Mouse (Mus musculus) ovary, postnatal 10 days (tissue): ENCODE measurements at regions not wholly inside any gene's neighbourhood (a gene's known extent, or its start where the extent isn't known, plus 50 kb on each side); places are given as distances from the start of the nearest gene placed in this dataset.
"Not testable (repeated sequence)": the region's sequence is repeated elsewhere in the genome, so short reads cannot be mapped to it uniquely, and the experiment has no call there.

ENCODE experiments used
- DNase-seq: peaks from one replicate; pipeline ENCODE4 v3.0.0; 2022; ENCODE audit warnings: low spot score

DNA sequence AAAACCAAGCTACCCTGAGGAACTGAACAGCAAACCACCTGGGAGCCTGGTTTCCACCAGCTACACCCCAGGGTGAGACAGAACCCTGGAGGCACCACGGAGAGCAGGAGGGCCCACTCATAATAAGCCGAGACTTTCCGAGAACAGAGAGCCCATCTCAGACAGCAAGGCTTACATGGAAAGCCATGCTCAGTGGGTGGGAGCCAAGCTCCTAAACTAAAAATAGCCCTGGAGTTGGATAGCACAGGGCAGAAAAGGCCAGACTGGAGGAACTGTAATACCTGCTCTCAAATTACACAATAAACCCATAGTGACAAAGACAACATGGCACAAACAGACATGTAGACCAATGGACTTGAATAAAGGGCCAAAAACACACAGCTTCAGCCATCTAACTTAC is 69.9 kb downstream of the Fbxo4 start:
- no peak for DNase-seq

- DNase-seq = no peak
These were observed 70.7 kb downstream of the Fbxo4 start for GRCm38 (mm10) chr15:3908721-3909120.

DNA sequence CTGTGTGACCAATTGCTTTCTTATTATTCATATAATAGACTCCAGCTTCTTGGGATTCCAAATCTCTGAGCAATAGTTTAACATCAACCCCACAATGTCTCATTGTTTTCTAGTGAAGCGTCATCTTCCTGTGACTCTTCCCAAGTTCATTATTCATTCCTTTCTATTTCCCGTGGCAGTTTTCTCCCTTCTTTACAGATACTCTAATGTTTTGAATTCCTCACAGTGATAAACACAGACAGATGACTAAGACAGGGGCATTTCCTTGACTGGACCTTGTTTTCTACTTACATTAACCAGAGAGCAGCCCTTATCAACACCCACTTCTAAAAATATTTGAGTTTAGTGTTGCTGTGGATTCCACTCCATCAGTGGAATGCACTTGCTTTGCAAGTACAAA is 73.8 kb downstream of the Fbxo4 start:
- DNase-seq = no peak

GRCm38 (mm10) chr15:3878429-3878828 is 100.9 kb downstream of the Fbxo4 start:
- no peak for DNase-seq

DNA sequence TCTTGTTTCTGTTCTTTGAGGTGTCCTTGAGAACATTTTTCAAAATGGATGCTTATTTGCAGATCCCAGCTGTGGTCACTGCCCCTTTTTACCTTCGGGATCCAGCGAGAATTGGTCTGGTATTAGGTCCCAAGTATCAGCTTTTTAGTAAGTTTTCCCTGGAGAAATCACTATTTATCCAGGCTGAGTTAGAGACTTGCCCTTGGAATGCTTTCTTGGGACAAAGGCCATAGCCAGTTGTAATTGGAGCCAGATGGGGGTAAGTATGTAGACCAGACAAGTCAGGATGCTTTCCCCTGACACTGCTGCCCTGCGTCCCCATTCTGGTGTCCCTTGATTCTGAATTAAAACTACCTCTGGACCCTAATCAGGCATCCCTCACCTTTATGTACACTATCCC is 101.9 kb downstream of the Fbxo4 start:
- DNase-seq = no peak

DNA sequence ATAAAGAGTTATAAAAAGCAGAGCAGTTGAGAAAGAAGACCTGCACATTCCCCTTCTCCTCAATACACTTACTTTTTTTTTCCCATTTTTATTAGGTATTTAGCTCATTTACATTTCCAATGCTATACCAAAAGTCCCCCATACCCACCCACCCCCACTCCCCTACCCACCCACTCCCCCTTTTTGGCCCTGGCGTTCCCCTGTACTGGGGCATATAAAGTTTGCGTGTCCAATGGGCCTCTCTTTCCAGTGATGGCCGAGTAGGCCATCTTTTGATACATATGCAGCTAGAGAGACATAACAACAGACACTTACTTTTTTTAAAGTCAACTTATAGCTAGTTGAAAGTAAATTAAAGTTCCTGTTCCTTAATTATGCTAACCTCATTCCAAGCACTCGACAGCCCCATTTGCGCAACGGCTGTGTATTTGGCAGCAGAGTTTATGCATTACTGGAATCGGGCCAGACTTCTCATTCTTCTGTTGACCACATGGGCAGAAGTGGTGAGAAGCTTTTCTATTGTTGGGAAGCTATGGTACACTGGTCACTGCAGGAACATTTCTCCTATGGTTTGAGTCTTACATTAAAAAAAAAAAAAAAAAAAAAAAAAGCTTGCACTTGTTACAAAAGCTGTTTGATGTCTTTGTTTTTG is 104.0 kb downstream of the Fbxo4 start:
- DNase-seq = peak; percentile 3

- no peak for DNase-seq
These were observed 147.6 kb downstream of the Fbxo4 start for GRCm38 (mm10) chr15:3831802-3832201.

GRCm38 (mm10) chr15:3805430-3805829 is 173.9 kb downstream of the Fbxo4 start:
- no peak for DNase-seq

- DNase-seq = no peak
These were observed 192.6 kb upstream of the Ghr start for GRCm38 (mm10) chr15:3775865-3776264.

GRCm38 (mm10) chr15:3772228-3772789 is 189.0 kb upstream of the Ghr start:
- DNase-seq = no peak

DNA sequence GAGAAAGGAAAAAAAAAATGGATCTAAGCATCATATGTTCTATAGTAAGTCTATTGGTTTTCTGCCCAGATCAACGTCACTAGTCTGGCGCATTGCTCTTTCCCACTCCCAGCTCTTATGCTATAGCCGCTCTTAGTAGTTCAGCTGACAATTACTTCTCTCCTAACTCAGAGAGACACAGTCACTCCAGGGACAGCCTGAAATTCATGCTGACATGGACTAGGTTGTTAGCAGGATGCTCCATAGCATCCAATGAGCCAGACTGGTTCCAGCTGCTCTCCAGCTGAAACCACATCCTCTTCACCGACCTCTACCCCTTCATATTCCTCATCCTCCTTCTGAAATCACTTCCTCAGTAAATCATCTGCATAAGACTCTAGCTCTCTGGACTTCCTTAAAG is 187.0 kb upstream of the Ghr start:
- no peak for DNase-seq

DNA sequence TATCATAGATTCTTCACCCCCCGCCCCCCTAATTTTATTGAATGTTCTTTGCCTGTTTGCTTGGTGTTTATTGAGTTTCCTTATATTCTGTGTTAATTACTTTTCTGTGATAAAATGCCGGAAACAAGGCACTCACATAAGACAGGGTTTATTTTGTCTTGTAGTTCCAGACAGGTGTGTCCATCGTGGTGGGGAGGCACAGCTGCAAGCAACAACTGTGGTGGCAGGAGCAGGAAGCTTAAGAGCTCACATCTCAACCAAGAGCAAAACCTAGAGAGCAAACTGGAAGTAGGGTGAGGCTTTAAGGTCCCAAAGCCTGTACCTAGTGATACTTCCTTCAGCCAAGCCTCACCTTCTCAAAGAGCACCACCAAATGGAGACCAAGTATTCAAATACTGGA is 181.4 kb upstream of the Ghr start:
- DNase-seq = no peak

DNA sequence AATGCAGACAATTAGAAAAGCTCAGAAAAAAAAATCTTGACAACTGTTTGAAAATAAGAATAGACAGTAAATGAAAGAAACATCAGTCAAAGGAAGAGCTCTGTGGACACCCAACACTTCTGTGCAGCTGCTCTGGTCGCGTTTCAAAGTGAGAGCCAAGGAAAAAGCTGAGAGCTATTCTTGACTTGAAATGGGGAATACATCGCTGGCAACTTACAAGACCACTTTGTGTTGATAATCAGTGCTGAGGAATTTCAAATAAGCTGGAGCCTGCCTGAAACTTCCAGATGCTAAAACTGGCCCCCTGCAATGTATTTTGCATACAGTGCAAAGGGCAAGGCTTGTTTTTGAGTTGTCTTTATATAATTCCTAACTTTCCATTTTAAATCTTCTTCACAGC is 177.1 kb upstream of the Ghr start:
- no peak for DNase-seq

GRCm38 (mm10) chr15:3755636-3756035 is 172.3 kb upstream of the Ghr start:
- DNase-seq = no peak

- not testable (repeated sequence) for DNase-seq
These were observed 164.8 kb upstream of the Ghr start for GRCm38 (mm10) chr15:3748072-3748471.

DNA sequence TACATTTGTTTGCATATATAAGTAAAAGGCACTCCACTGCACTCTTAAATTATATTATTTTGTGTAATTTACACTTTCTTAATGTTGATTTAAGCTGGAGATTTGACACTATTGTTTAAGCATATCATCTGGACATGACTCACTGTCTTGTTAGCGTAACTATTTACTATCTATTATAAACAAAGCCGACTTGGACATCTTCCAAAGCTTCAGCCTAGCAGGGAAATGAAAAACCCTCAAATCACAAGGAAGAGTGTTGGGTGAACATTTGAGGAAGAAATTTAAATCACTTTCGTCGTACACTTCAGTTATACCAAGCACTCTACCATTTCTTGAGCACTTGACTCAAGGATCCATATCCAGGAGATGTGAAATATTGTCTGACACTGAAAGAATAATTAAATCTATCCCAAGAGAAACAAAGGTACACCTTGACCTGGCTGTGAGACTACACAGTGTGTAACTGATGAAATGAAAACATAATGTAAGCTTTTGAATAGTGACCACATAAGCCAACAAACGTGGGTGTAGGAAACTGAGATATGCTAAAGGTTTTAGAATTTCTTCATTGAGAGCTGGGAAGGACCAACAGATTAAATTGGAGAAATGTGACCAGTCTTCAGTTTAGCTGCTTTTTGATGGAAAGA is 160.0 kb upstream of the Ghr start:
- no peak for DNase-seq

DNA sequence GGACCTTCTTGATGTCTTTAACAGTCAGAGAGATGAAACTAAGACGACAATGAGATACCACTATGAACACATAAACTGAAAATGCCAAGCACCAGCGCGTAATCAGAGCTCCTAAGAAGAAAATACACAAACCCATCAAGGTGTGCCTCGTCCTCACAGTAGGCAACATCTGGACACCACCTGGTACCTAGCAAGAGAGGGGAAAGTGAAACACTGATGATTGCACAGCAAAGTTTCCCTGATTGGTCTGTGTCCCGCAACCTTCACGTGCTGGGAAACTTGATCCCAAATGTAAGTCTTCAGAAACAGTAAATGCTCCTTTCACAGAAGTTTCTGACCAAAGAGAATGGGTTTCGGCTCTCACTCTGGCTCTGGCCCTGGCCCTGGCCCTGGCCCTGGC is 158.9 kb upstream of the Ghr start:
- DNase-seq = no peak

DNA sequence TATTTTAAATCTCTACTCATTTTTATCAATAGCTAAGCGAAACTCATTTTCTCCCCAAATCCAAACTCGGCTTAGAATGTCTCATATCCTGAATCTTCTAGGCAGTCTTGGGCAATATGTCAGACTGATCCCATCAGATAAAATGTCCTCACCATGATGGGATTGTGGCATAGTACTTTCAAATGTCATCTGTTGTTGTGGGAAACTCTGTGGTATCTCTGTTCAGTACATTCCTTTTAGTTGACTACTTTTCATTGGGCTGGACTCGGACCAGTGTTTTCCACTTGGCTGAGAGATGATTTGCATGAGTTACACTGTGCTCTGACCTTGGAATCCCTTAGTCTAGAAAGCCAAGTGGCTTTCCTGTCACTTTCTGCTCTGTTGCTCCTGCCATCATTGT is 141.9 kb upstream of the Ghr start:
- no peak for DNase-seq

DNA sequence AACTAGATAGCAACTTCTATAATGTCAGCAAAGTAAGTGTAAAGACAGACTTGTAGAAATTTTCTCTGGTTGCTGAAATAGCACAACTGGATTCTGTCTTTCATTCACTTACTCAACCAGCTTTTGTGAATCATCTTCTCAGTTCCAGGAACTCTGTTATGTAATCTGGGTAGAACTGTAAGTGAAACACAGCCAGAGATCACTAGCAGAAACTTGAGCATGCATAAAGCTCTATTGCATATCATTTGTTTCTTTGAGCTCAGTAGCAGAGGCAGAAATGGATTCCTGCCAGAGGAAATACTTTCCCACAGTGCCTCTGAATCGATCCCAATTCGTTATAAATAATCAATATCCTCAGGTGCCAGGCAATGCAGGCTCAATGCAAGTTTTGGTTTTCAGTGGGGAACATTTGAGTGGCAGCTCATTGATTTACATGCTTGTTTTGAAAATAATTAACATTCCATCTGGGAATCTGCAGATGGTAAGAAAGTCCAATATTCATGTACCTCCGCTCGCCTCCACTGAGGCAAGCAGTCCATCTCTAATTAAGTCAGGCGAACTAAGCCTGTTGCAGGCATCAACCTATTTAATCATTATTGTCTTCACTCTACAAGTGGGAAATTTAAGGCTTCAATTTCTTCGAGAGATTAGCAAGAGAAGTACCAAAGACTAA is 137.5 kb upstream of the Ghr start:
- DNase-seq = no peak

DNA sequence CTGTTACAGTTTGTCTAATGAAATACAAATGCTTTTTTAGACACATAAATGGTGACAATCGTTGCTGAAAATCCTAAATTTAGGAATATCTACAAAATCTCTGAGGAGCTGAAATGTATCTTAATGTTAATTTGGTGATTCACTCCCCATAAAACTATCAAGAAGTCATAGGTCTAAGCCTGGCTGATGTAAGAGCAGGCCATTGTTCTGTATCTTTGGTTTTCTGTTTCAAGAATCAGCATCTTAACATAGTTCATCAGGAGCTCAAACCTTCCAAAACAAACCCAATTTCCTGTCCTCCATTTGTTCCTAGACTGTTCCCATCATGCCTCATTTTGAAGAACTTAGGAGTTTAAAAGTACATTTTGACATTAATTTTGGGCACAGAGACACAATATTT is 128.5 kb upstream of the Ghr start:
- no peak for DNase-seq

DNA sequence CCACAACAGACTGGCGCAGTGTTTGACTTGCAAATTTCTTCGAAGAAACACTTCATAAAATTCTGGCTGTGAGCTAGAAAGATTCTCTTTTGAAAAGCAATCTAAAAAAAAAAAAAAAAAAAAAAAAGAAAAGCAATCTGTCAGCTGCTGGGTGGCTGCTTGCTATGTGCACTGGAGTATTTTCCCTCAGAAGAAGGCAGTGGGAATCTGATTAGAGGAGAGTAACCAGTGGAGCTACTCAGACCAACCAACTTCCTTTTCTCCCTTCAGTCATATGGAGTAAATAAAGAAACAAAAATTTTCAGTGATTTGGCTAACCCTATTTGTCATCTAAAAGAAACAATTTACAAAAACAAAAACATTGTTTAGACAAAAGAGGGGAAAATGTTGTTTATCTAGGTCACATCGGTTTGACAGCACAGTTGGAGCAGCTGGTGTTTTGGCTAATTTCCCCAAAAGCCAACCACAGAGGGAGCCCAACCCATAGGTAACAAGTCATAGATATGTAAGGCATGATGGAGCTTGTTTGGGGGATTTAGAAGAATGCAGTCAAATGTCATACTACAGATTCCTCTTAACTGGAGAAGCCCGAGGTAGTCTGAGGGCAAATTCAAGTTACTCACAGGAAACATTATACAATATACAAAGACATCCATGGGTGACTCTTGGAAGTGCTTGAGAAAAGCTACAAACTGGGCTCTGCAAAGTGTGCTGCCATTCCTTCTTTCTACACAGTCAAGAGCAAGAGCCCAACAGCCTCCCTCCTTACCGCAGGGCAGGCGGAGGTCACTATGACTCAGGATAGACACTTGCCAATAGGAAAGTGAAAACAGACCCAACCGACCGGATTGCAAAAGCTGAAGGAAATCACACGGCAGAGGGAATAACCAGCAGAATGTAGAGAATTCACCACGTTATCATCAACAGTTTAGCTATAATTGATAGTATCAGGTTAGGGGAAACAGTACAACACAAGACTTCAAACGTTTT is 124.1 kb upstream of the Ghr start:
- DNase-seq = no peak

DNA sequence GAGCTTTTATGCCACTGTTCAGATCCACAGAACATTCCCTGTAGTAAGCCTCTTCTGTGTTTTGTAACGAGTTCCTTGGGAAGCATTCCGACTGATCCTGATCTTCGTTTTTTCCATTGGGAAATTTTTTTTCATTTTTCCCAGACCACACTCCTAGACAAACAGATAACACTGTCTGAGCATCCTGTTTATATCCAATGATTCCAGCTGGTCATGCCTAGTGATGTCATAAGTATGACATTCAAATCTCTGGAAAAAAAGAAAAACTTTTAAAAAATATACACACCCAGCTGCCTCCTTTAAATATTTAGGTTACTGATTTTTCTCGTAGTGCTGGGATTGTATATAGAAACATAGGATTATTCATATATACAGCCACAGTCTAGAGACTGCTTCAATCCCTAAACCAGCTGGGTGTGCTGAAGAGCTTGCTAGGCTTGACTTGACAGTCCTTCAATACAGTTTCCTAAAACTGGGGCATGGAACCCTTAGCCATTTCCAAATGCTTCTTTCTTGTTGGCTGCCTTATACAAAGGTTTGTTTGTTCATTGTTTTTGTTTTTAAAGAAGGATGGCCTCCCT is 116.0 kb upstream of the Ghr start:
- DNase-seq = no peak
